Mouse (Mus musculus) stomach, postnatal 0 days (tissue): Measurements from ENCODE around the gene Cdk12.

ENCODE experiments used
- CTCF ChIP-seq: IDR thresholded peaks from 2 replicates; pipeline ENCODE4 v1.5.1; 2016; ENCODE audit warnings: antibody characterized with exemption, low read depth, mild to moderate bottlenecking, moderate library complexity
- EP300 ChIP-seq: optimal IDR thresholded peaks from 2 replicates; pipeline ENCODE3; 2016; ENCODE audit warnings: antibody characterized with exemption

DNA sequence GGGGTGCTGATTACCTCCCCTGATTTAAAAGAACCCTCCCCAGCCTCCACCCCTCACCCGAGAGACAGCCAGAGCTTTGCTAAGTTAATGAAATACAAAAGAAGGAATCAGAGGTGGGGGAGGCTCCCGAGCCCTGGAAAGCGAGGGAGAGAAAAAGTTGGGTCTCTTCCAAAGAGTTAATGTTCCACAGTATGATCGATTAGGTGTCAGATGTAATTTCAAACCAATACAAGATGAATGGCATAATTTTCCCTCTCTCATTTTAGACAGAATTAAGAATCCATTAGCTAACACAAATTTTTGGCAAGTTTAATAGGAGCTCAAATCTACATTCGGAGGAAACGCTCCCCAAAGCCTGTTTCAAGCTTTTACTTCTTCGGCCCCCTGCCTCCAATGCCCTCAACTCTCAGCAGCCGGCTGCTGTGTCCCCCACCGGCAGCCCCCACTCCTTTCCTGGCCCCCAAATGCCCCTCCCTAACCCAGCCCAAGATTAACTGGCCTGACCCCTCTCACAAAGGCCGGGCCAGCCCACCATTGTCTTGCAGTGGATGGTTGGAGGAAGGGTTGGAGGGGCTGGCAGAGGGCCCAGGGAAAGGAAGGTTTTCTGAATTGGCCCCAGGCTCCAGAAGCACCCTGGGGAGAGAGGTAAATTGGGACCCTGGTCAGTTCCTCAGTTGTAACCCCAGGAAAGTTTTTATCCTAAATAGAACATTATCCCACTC is 95.8 kb downstream of the Cdk12 start:
- TF ChIP-seq CTCF (no peak), EP300 (no peak)
